Mouse (Mus musculus) granulocyte monocyte progenitor cell, adult 5-6 weeks (primary cell): ENCODE measurements at regions not wholly inside any gene's neighbourhood (a gene's known extent, or its start where the extent isn't known, plus 50 kb on each side); places are given as distances from the start of the nearest gene placed in this dataset.
A peak's percentile ranks its signal among the peaks of the same experiment; 100 is the strongest.

ENCODE experiments used
- ATAC-seq: replicated peaks from 2 replicates; pipeline ENCODE4 v1.8.0; 2016; ENCODE audit warnings: mild to moderate bottlenecking, moderate TSS enrichment, inconsistent platforms; ENCODE audit not compliant: poor library complexity, severe bottlenecking

DNA sequence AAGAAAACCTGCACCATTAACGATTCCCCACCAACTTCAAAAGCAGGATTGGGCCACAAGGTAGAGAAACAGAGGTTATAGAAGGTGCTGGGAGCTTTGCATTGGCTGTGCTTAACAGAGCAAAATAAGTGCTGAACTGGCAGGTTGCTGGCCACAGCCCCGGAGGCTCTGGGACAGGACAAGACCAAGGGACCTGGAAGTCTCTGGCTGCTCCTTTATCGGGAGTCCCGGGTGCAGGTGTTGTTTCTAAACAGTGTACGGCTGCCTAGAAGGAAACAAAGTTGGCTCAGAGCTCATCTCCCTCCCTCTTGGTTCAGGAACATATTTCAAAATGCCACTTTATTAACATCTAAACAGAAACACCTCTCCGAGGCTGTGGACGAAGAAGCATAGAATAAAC, 2250.0 kb upstream of the Gm7489 start:
- no peak for ATAC-seq

DNA sequence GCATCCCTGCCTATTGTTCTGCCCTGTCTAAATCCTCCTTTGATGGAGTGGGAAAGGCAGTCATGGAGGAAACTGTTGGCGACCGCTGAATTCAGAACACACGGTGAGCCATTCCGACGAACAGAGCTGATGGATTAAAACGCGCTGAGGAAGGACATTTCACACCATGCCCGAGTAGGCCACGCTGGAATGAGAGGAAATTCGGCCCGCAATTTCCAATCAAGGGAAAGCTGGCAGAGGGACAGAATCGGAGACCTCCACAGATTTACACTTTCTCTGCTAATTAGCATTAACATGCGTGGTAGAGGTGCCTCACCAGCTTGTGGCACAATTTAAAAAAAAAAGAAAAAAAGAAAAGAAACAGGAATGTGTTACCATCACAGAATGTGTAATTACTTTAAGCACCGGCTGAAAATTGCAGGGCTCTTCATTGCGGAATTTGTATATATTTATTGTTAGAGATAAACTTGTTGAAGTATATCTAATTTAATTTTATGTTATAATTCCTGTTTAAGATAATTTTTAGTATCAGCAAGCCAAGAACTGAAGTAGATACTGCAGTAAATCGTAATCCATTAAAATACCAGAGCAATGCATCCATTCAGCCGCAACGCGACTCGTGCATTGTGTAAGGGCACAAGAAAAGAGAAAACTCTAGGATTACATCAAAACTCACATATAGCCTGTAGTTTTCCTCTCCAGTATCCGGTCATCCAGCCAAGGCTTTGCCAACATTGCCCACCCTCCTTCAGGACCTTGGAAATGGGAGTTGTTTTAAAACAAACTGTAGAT, 2249.4 kb upstream of the Gm7489 start:
- no peak for ATAC-seq

DNA sequence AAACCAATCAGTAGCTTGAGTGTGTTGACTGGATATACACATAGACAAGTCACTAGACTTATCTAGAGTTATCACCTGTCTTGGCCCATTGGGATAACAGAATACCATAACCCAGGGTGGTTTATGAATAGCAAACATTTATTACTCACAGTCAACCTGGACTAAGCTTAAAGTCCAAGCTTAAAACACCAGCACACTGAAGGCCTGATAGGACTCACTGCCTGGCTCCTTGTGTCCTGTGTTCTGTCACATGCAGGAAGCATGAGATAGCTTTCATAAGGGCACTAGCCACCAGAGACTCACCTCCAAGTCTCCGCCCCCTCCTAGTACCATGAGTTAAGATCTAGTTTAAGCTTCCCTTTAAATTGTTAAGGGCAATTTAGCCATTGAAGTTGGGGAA, 2247.1 kb upstream of the Gm7489 start:
- ATAC-seq: no peak

DNA sequence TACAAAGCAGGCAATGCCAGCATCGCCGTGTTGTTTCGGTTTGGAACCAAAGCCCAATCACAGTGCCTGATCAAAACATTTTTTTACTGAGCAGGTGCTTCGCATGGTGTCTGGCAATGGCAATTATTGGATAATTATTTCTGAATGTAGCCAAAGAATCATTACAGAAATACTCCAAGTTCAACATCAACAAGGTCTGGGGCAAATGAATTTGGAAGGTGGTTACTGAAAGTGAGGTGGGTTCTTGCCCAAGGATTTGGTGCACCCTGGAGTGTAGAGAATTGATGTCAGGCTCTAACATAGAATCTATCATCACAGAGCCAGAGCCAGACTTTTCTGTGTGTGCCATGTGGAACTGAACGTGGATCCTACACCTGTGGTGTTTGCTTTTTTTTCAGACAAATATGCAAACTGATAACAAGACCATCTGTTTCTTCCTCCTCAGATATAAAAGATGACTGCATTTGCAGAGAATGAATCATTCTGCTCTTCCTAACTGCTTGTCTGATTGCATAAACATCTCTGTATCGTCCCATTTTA, 2240.9 kb upstream of the Gm7489 start:
- ATAC-seq: no peak

DNA sequence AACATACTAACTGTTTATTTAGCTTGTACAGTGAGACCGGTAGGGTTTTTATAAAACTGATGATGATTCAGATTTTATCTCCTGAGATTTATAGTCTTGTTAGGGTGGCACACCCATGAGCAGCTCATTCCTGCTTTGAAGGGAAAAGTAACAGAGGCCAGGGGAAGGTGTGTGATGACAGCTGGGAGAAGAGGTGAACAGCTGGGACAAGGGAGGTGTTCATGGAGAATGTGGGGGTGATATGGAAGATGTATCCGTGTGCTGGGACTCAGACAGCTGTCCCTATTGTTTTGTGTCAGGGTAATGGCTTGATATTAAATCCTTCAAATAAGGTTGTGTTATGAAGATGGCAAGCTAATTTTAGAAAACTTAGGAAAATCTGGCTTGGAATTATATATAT, 2238.4 kb upstream of the Gm7489 start:
- ATAC-seq: no peak

DNA sequence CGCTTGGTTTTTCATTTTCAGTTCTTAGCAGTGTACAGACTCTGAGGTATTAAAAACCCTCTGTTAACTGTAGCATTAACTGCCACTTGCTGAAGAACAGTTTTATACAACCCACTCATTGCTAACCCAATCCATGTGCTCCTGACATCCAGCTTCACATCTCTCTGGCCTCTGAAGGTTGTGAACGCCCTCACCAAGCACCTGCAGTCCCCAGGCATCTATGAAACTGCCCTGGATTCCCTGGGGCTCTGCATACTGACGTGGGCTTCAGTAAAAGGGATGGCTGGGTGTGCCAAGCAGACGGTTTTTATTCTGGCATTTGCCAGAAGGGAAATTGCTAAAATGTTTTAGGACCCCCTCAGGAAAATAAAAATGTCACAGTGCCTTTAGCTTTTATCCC, 2232.2 kb upstream of the Gm7489 start:
- no peak for ATAC-seq

DNA sequence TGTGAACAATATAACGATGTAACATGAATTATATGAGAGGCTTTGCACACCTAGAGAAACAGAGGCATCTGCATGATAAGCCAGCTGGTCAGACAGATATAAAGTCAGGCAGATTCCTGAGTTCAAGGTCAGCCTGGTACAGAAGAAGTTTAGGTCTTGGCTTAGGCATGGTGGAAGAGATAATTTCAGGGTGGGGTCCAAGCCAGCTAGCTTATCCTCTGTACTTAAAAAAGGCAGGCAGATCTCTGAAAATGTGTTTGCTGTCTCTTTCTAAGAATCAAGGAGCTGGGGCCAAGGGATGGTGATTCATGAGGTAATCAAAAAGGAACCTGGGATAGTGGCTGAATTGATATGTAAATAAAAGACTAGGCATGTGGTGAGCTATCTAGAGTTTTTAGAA, 2227.1 kb upstream of the Gm7489 start:
- no peak for ATAC-seq

DNA sequence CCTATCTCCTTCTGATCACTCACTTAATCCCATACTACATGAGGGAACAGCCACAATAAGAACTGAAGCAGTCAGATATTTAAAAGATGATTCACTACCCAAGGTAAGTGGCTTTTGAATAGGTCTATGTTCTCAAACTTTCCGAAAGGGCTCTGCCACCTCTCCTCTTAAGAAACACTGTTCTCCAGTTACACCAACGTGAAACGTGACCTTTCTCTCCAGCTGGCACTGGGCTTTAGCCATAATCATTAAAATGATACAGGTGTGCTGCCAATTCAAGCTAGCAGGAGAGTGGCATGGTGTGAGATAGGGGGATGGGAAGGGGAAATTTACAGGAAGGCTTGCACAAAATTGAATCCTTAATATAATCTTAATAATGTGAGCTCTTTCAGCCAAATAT, 2216.4 kb upstream of the Gm7489 start:
- ATAC-seq: no peak

DNA sequence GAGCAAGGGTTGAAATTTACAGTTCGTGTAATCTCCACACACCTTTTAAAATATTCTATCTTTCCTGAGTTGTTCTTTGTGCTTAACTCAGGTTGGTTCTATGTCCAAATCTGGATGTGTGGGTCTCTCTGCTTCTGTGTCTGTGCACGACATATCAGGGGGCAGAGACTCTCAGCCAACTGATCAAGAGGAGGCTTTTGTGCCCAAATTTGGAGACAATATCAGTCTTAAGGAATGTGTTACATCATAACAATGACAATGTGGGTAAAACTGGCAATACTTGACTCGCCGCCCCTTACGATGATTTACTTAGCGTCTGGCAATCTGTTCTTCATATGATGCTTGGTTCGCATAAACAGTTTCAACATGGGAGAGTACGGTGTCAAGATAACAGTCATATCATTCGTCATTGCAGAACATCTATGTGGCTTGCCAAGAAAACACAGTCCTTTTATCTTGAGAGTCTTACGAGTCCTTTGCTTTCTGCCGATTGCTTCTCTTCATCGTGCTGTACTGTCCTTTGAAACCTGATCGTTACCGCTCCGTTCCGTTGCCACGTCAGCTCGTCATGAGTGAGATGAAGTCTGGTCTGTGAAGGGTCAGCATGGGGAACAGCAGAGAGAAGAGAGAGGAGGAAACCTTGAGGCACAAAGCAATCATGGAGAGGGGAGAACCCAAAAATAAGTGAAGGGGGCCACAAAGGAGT, 2212.9 kb upstream of the Gm7489 start:
- ATAC-seq: no peak

DNA sequence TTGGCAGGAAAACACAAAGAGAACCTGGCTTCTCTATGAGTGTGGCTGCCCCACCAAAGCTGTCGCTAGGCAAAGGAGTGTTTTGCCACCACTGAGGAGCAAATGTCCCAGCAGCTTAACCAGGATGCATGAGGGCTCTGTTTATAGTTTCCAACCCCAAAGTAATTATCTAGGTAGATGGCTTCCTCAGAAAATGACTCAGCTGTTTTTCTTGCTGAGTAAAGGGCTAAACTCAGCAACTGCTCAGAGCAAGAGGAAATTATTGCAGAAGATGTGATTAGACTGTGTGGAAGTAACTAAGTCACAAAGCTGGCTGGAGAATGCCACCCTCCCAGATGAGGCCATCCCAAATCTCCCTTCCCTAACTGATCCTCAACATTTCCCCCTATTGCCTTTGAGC, 2211.2 kb upstream of the Gm7489 start:
- peak; percentile 33; the same call in 1 of the 2 replicates for ATAC-seq

DNA sequence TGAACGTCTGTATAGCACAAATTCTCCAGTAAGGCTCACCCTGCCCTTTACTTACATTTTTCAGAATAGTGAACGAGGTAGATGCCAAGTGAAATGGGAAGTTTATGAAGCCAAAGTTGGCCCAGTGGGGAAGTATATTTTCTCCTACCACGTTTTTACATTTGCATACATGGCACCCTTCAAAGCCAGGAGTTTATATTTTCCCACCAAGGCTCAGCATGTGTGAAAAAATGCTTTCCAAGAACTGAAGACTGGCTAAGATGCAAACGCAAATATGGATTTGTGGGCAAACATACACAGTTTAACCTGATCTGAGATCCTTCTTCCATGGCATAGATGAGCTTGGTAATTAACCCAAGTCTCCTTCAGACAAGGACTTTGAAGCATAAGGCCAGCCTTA, 2209.4 kb upstream of the Gm7489 start:
- no peak for ATAC-seq

DNA sequence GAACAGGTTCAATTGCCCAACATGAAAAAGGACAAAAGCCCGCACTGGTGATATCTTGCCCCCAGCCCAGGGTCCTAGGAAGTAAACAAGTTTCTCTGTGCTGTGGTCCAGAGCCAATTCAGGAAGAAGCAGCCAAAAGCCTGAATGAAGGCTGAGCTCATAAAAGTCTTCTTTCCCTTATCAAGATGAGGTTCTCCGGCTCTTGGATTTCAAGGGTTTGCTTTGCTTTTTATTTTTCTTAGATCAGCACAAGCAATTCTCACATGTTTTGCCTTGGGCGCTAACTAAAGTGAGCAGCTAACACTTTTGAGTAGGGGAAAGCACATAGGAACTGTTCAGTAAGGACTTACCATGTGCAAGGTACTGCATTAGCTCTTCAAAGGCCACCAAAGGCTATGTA, 2208.0 kb upstream of the Gm7489 start:
- no peak for ATAC-seq

DNA sequence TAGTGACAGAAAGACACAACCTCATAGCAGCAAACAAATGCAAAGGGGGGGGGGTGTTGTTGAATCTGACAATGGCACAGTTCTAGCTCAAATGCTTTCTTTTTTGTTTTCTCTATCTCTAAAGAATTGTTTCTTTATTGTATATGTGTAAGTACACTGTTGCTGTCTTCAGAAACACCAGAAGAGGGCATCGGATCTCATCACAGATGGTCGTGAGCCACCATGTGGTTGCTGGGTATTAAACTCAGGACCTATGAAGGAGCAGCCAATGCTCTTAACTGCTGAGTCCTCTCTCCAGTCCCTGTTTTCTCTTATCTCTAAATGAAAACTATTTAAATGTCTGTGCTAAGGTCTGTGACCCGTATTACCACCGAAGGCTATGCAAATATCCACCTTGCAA, 2207.4 kb upstream of the Gm7489 start:
- ATAC-seq: no peak

DNA sequence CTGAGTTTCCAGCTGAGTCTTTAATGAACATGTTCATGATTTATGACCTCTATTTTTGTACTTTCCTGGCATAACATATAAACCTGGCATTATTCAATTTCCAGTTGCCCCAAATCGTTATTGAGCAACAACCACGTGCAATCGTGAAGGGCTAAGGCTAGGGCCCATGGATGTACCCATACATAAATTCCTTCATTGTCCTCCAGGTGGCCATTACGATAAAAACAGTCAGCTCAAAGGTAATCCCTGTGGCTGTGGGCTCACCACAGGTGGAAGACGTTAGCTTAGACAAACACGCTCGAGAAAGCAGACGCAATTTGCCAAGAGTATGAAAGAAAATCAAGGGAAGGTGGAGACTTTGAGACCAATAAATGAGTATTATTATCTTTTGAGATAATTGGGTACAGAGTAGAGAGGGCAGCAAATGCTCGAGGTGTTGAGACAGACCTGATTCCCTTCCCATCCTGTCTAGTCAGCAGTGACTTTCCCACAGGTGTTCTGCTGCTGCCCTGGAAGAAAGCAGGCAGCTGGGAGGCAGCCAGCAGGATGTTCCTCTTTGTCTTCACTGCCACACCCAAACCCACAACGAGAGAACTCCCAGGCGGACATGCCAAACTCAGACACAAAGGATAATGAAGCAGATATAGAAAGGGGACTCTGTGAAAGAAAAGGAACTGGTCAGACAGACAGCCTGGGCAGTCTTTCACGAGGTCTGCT, 2205.4 kb upstream of the Gm7489 start:
- peak; percentile 76 for ATAC-seq

DNA sequence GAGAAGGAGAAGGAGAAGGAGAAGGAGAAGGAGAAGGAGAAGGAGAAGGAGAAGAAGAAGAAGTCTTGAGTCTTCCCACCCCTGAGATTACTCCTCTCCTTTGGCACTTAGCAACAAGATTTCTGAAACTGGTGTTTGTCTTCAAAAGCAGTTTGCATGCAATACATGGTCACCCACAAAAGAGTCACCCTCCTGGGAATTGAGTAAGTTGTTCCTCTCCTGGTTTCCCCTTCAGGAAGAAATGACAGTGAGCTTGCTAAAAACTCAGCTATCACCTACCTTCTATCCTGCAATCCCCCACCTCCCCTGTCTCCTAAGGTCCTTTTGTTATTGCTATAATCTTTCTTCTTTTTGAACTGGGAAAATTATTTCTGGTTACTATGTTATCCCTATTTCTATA, 2204.2 kb upstream of the Gm7489 start:
- peak; percentile 17; the same call in 1 of the 2 replicates for ATAC-seq

DNA sequence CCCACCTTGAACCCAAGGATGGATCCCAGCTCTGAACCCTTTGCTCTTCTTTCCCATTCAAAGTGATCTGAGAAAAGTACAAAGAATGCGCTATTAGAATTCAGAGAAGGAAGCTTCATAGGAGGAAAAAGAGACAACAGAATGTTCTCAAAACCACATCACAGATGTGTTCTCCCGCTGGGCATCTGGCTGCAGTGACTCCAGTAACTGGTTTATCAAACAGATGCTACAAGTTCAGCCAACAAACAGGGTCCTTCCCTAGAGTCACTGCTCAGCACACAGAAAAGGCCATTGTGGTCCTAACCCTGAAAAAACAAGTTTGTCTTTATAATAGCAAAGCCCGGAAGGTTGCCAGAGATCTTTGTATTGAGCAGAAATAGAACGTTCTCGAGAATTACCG, 2203.5 kb upstream of the Gm7489 start:
- no peak for ATAC-seq

DNA sequence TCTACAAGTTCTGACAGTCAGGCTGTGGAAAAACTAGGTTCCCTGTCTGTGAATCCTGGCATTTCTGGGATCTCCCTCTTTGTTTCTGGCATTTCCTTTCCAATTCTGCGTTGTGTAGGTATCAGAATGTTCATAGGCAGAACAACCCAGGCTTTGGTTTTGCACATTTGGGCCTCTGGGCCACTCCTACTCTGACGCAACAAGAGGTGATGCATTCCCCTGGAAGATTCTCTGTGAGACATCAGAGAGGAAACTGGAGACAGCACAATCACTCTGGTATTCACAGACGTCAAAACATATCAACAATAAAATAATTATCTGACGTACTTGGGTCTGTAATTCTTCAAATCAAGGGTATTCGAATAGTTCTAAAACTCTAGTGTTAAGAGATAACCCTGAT, 2202.4 kb upstream of the Gm7489 start:
- ATAC-seq: 0 out of 2 replicates have a peak, but pooled peaks have one; percentile 22

DNA sequence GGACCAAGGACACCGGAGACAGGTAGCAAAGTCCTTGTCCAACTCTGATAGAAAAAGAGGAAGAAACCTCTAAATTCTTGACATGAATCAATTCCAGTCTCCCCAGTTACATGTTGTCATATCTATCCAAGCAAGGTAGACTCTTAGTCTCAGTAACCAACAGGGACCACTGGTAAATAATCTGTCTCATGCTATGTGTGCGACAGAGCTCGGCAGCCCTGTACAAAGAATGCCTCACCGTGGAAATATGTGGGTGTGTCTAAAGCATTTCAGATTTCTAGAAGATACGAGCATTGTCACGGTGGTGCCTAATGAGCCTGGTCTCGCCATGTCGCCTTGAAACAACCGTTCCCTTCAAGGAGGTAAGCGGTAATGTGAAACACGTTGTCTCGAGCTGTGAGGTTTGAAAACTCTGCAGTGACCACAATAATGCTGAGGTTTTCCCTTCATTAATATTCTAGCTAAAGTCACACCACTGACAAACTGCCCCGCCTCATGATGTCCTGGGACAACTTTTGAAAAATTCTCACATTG, 2197.6 kb upstream of the Gm7489 start:
- ATAC-seq: no peak

DNA sequence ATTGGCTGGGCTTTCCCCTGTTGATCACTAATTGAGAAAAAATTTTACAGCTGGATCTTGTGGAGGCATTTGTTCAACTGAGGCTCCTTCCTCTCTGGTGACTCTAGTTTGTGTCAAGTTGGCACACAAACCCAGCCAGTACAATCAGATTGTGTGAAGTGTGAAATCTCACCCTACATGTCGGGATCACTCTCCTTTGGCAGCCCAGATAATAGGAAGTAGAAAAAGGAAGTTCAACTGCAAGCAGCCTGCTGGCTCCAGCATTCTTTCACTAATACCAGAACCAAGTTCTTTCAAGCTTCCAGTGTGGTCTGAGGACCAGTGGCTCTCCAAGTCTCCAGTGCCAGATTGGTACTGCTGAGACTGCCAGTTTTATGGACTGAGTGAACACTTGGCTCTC, 2195.2 kb upstream of the Gm7489 start:
- peak; percentile 89 for ATAC-seq

DNA sequence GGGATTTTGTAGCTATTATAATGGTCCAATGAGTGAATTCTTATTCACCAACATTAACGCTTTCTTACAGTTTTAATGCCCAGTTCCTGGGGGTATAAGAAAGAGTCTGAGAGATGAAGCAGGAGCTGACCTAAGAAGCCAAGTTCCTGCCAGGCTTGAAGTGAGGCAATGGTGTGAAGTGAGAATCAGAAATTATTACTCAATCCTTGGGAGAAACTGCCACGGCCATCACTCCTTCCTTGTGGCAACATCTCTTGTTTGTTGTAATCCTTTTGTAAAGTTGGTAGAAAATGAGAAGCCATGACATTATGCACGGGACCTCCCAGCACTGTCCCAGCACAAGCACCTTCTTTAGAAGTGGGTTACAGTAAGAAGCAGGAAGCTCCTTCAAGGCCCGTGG, 2192.0 kb upstream of the Gm7489 start:
- ATAC-seq: peak; percentile 81
